Mouse (Mus musculus) testis, adult 2 months (tissue): ENCODE results near the gene Kctd21. TPM values are rescaled to one million over a fixed set of nuclear protein-coding genes. Genes with fewer than 3 reads are reported as not detected.
A peak's percentile ranks its signal among the peaks of the same experiment; 100 is the strongest.

Source experiments
- H3K27ac ChIP-seq: fragments of 200-500 bp; 2 replicates; pipeline ENCODE4 v1.5.1; 2012; ENCODE audit warnings: low read depth, low read length; ENCODE audit not compliant: control insufficient read depth, insufficient read depth
- H3K27me3 ChIP-seq: fragments of 200-500 bp; 2 replicates; pipeline ENCODE4 v1.6.1; 2012; ENCODE audit warnings: mild to moderate bottlenecking, low read length, moderate library complexity; ENCODE audit not compliant: control insufficient read depth, insufficient read depth
- H3K36me3 ChIP-seq: fragments of 200-500 bp; 2 replicates; pipeline ENCODE4 v1.6.1; 2012; ENCODE audit warnings: mild to moderate bottlenecking, low read length; ENCODE audit not compliant: control insufficient read depth, insufficient read depth
- H3K4me1 ChIP-seq: fragments of 200-500 bp; 2 replicates; pipeline ENCODE4 v1.6.1; 2012; ENCODE audit warnings: low read length; ENCODE audit not compliant: control insufficient read depth, insufficient read depth
- H3K4me3 ChIP-seq: fragments of 200-500 bp; 2 replicates; pipeline ENCODE4 v1.5.1; 2012; ENCODE audit warnings: low read depth, mild to moderate bottlenecking, low read length, moderate library complexity, mixed read lengths; ENCODE audit not compliant: control insufficient read depth
- CTCF ChIP-seq: fragments of 200-500 bp; IDR thresholded peaks from 2 replicates; pipeline ENCODE4 v1.5.1; 2012; ENCODE audit warnings: low read depth, mild to moderate bottlenecking, inconsistent platforms, low read length, moderate library complexity; ENCODE audit not compliant: control insufficient read depth, insufficient read depth, insufficient replicate concordance
- POLR2A ChIP-seq: fragments of 200-500 bp; IDR thresholded peaks from 2 replicates; pipeline ENCODE4 v1.6.1; 2012; ENCODE audit warnings: low read depth, mild to moderate bottlenecking, inconsistent platforms, low read length, moderate library complexity; ENCODE audit not compliant: control insufficient read depth
- polyA plus RNA-seq: library from polyadenylated mRNA; depleted of rRNA; stranded (reverse); fragments of >200 nt; gene quantifications from 2 replicates; pipeline ENCODE4 v1.2.3, GENCODE M21; 2012

Gene Kctd21
- polyA plus RNA-seq, 1 experiment: 1.2 TPM

GRCm38 (mm10) chr7:97379304-97379703 is 47.2 kb downstream of the Kctd21 start:
- H3K27me3 ChIP-seq: no peaks in the 10 kb centered on the region
- no peaks in the 10 kb centered on the region for H3K4me1 ChIP-seq
- no peak overlapping the region for H3K4me3 ChIP-seq
- no peak overlapping the region for H3K27ac ChIP-seq
- TF ChIP-seq CTCF (no peak), POLR2A (no peak)
- H3K36me3 ChIP-seq: peaks cover 7% of the 10 kb centered on the region

DNA sequence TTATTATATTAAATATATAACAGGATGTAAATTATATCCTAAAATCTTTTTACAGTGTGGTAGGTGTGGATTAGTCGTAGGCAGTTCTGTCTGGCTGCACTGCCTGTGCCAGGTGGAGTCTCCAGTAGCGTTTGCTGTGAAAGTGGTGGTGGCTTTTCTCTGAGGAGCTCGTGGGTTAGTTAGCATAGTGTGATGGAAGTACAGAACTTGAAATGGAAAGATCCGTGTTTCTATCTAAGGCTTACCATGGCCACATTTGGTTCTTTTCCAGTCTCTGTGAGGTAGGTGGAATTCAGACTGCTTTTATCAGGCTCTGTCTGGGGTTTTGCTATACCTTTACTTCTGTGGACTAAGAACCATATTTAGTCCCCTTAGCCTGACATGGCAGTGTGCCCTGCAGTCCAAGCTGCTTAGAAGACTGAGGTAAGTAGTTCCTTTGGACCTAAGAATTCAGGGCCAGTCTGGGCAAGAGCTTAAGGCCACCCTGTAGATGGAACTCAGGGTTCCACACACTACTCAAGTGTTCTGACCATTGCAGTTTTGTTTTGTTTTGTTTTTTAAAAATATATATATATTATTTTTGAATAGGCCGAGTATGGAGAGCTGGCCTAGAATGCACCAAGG is 48.5 kb downstream of the Kctd21 start:
- peaks cover 4% of the 10 kb centered on the region for H3K36me3 ChIP-seq

DNA sequence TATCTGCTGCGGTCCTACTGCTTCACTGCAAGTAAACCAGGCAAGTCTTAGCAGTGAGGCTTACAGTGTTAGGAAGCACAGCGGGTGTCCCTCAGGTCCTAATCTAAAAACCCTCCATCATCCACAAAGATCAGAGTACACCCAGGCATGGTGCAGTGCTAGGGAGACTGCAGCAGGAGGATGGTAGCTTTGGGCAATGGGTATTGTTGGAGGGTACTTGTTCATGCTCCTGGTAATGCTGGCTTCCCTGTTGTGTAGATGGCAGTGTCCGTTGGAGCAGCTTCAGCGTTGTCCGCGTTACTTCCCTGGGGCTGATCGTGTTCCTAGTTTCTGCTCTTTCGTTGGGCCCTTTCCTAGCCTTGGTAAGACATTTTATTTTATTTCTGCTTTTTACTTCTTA is 50.5 kb downstream of the Kctd21 start:
- no peak overlapping the region for H3K27ac ChIP-seq
- no peaks in the 10 kb centered on the region for H3K27me3 ChIP-seq
- no peak overlapping the region for H3K4me3 ChIP-seq
- H3K36me3 ChIP-seq: peaks cover 6% of the 10 kb centered on the region
- H3K4me1 ChIP-seq: 0 out of 2 replicates have a peak, but pooled peaks cover 2% of the 10 kb centered on the region
- TF ChIP-seq CTCF (no peak), POLR2A (no peak)

More for the DNA sequence above, 48.5 kb downstream of the Kctd21 start:
- Histone ChIP-seq H3K27ac (no peak overlapping the region), H3K4me3 (no peak overlapping the region), H3K27me3 (no peaks in the 10 kb centered on the region), H3K4me1 (no peaks in the 10 kb centered on the region)
- TF ChIP-seq CTCF (no peak), POLR2A (no peak)

GRCm38 (mm10) chr7:97383496-97384132 is 51.5 kb downstream of the Kctd21 start:
- H3K36me3 ChIP-seq: peaks cover 6% of the 10 kb centered on the region
- no peak overlapping the region for H3K4me3 ChIP-seq
- TF ChIP-seq CTCF (no peak), POLR2A (no peak)
- no peak overlapping the region for H3K27ac ChIP-seq
- H3K27me3 ChIP-seq: no peaks in the 10 kb centered on the region
- H3K4me1 ChIP-seq: 0 out of 2 replicates have a peak, but pooled peaks cover 2% of the 10 kb centered on the region

DNA sequence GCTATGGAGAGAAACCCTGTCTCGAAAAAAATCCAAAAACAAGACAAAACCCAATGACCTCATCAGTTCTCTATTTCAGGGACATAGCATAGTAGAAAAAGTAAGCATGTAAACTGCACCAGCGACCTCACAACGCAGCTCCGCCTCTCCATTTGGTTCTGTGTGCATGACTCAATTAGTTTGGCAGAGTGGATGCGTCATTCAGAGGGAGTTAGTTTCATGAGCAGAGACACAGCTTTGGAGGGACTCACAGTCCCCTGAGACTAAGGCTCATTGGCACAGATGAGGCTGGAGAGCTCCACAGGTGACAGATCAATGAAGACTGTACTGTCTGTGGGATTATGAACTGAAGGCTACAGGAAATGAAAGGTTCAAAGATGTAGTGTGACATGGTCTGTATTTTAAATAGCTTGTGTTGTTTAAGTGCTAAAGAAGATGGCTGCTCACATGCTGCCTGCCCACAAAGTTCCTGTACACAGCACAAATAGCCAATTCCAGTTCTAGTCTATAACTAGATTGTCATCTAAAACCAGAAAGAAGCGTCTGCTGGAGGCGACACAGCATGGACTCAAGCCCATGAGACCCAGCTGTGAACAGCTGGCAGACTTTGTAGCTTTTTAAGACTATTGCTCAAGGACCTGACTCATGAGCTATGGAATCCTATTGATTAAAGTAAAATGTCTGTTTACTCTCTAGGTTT is 54.1 kb downstream of the Kctd21 start:
- Histone ChIP-seq H3K27me3 (no peaks in the 10 kb centered on the region), H3K27ac (peak overlapping the region; percentile 73), H3K4me1 (0 out of 2 replicates have a peak, but pooled peaks cover 2% of the 10 kb centered on the region), H3K4me3 (no peak overlapping the region), H3K36me3 (peaks cover 3% of the 10 kb centered on the region)
- no peak for TF ChIP-seq POLR2A
- no peak for TF ChIP-seq CTCF

GRCm38 (mm10) chr7:97386806-97387370 is 54.8 kb downstream of the Kctd21 start:
- Histone ChIP-seq H3K4me1 (0 out of 2 replicates have a peak, but pooled peaks cover 2% of the 10 kb centered on the region), H3K36me3 (peaks cover 3% of the 10 kb centered on the region), H3K27me3 (no peaks in the 10 kb centered on the region), H3K4me3 (no peak overlapping the region), H3K27ac (peak overlapping the region; percentile 73)
- TF ChIP-seq CTCF (no peak), POLR2A (no peak)
